Mouse (Mus musculus): ENCODE results near the gene Casp6. TPM values are rescaled to one million over a fixed set of nuclear protein-coding genes. Genes with fewer than 3 reads are reported as not detected.

Gene Casp6
- polyA plus RNA-seq, 1 experiment from 2014 or later, result 58.2 TPM

DNA sequence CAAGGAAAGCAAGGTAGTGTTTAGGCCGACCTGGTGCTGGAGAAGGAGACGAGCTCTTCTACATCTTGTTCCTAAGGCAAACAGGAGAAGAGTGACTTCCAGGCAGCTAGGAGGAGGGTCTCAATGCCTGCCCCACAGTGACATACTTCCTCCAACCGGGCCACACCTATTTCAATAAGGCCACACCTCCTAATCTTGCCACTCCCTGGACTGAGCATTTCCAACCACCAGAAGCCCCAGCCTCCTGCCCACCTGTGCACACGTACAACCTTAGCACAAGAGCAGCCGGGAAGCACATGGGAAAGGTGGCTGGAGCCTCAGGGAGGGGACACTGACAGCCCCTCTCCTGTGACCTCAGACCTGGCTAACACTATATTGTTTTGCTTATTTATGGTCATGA is 9.2 kb upstream of the Casp6 start:
- no peak overlapping the region for H3K4me3 ChIP-seq
- no peaks in the 10 kb centered on the region for H3K27me3 ChIP-seq
- no peak overlapping the region for H3K27ac ChIP-seq
- no peaks in the 10 kb centered on the region for H3K4me1 ChIP-seq
- 77% methylated on average over 5 of the region's 5 CpGs for WGBS
- H3K9ac ChIP-seq, result no peak overlapping the region
- H3K36me3 ChIP-seq, result peaks cover 11% of the 10 kb centered on the region; the same call in 1 of the 2 replicates
- H3K4me2 ChIP-seq, result no peak overlapping the region
- no peaks in the 10 kb centered on the region for H3K9me3 ChIP-seq
- no peak for ATAC-seq (ENCODE audit: insufficient number of reproducible peaks, low FRiP score, low TSS enrichment, low read depth)

DNA sequence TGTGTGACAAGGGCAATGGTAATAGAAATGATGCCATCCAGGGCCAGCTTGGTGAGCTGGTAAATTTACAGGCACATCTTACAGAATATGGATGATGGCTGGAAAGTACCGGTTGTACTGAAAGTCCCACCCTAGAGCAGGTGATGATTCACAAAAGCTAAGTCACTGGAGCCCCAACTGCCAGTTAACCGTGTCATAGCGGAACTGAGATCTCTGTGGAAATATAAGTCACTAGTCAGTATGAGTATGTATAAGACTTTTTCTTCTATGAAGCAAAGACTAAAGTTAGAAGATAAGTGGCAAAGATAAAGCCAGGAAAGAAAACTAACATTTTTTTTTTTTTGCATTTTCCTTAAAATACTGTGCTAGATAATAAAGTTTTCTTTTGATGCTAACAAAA is 8.1 kb upstream of the Casp6 start:
- 91% methylated on average over 3 of the region's 3 CpGs for WGBS

DNA sequence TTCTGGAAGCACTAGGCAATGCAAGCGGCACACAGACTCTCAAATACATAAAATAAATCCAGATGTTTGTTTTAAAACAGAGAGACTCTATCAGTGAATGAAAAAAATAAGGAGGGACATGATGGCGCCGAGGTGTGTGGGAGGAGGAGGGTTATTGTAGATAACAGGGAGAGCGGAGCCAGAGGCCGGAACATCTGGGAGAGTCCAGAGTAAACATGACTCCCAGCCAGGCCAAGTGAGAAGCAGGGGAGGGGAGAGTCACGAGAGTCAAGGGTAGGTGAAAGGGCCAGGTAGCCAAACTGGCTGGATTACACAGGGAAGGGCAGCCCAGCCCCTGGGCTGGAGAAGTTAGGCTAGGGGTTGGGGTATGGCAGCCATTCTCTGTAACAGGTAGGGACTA is 4.6 kb upstream of the Casp6 start:
- Histone ChIP-seq H3K9ac (no peak overlapping the region), H3K9me3 (no peaks in the 10 kb centered on the region), H3K4me1 (0 out of 2 replicates have a peak, but pooled peaks cover 2% of the 10 kb centered on the region), H3K36me3 (0 out of 2 replicates have a peak, but pooled peaks cover 4% of the 10 kb centered on the region), H3K4me3 (no peak overlapping the region), H3K4me2 (no peak overlapping the region), H3K27me3 (no peaks in the 10 kb centered on the region), H3K27ac (no peak overlapping the region)
- no peak for ATAC-seq (ENCODE audit: insufficient number of reproducible peaks, low FRiP score, low TSS enrichment, low read depth)
- 59% methylated on average over 6 of the region's 6 CpGs for WGBS

More for the DNA sequence above, 8.1 kb upstream of the Casp6 start:
- H3K27ac ChIP-seq, result no peak overlapping the region
- no peak overlapping the region for H3K4me3 ChIP-seq
- H3K27me3 ChIP-seq, result no peaks in the 10 kb centered on the region
- no peaks in the 10 kb centered on the region for H3K4me1 ChIP-seq
- H3K9me3 ChIP-seq, result no peaks in the 10 kb centered on the region
- no peak overlapping the region for H3K4me2 ChIP-seq
- H3K36me3 ChIP-seq, result peaks cover 11% of the 10 kb centered on the region; the same call in 1 of the 2 replicates
- H3K9ac ChIP-seq, result no peak overlapping the region
- ATAC-seq (ENCODE audit: insufficient number of reproducible peaks, low FRiP score, low TSS enrichment, low read depth), result no peak

DNA sequence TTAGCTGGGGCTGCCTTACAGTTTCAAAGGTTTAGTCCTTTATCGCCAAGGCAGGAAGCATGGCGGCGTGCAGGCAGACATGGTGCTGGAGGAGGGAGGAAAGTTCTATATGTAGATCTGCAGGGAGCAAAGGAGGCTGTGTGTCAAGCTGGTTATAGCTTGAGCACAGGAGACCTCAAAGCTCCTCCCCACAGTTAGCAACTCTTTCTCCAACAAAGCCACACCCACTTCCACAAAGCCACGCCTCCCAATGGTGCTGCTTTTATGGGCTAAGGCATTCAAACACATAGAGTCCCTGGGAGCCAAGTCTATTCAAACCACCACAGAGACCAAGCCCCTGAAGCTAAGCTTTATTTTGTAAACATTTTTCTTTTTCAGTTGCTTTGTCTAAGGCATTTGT is 2.3 kb upstream of the Casp6 start:
- Histone ChIP-seq H3K27me3 (no peaks in the 10 kb centered on the region), H3K36me3 (no peaks in the 10 kb centered on the region), H3K27ac (no peak overlapping the region), H3K4me1 (peaks cover 15% of the 10 kb centered on the region), H3K4me3 (no peak overlapping the region), H3K4me2 (no peak overlapping the region), H3K9ac (no peak overlapping the region), H3K9me3 (no peaks in the 10 kb centered on the region)
- WGBS, result 61% methylated on average over 4 of the region's 4 CpGs
- no peak for ATAC-seq (ENCODE audit: insufficient number of reproducible peaks, low FRiP score, low TSS enrichment, low read depth)

DNA sequence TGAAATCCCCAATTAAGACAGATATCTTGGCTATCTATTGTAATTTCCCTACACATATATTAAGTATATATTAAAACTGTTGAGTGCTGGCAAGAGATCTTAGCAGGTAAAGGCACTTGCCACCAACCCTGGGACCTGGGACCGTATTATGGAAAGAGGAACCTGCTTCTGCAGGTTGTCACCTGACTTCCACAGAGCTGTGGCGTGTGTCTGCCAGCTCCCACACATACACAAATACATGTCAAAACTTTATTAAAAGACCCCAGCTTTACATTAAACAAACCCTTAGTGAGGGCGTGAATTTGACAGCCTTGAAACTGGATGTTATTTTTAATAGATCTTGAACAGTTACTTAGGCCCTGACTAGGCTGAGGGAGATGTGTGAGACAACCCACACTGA is 2.1 kb downstream of the Casp6 start:
- Histone ChIP-seq H3K27ac (no peak overlapping the region), H3K9me3 (no peaks in the 10 kb centered on the region), H3K4me3 (no peak overlapping the region), H3K4me2 (no peak overlapping the region), H3K9ac (no peak overlapping the region), H3K27me3 (no peaks in the 10 kb centered on the region), H3K4me1 (peaks cover 20% of the 10 kb centered on the region), H3K36me3 (peaks cover 20% of the 10 kb centered on the region)
- no peak for ATAC-seq (ENCODE audit: insufficient number of reproducible peaks, low FRiP score, low TSS enrichment, low read depth)
- 85% methylated on average over 3 of the region's 3 CpGs for WGBS

DNA sequence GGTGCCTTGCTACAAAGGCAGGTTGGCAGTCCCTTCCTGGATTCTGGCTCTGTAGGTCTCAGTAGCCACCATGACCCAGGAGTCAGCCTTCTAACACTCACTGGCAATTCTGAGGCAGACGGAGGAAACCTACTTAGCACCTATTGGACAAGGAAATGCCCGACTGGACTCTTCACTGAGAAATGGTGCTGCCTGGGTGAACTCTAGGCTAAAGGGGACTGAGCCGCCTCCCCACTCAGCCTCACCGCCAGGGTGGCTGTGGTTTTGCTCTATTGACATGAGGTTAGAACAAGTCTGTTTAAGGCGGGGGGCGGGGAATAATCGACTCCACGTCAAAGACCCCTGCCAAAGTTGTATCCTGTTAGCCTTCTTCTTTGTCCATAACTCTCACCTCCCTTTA is 2.6 kb downstream of the Casp6 start:
- ATAC-seq (ENCODE audit: insufficient number of reproducible peaks, low FRiP score, low TSS enrichment, low read depth), result no peak
- Histone ChIP-seq H3K4me1 (peaks cover 20% of the 10 kb centered on the region), H3K27me3 (no peaks in the 10 kb centered on the region), H3K36me3 (peaks cover 25% of the 10 kb centered on the region), H3K9me3 (no peaks in the 10 kb centered on the region), H3K4me3 (no peak overlapping the region), H3K4me2 (no peak overlapping the region), H3K27ac (no peak overlapping the region), H3K9ac (no peak overlapping the region)
- 84% methylated on average over 8 of the region's 8 CpGs for WGBS

DNA sequence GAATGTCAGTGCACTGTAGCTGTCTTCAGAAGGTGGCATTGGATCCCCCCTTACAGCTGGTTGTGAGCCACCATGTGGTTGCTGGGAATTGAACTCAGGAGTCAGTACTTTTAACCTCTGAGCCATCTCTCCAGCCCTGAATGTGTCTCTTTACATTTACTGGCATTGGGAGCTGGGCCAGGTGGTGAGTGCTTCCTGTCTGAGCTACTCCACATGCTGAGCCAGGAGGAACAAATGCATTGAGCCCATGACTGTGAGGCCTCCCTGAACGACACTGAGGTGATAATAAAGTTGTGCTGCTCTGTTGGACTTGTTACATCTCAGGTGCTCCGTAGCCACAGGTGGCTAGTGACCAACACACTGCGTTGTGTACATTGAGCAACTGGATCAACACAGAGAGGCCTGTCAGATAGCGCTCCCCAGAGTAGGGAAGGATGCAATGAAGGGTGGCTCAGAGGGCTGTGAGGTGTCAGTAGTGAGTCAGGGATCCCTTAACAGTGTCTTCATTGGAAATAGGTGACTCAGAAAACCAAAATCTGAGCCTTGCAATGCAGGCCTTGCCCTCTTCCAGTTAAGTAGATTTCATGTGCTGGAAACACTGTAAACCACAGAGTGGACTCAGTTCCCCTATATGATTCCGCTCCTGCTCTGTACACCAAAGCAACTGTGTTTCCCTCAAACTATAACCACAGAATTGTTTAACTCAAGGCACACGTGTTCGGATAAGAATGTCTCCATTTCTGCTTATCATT is 3.3 kb downstream of the Casp6 start:
- H3K4me3 ChIP-seq, result no peak overlapping the region
- WGBS, result 84% methylated on average over 7 of the region's 7 CpGs
- no peak for ATAC-seq (ENCODE audit: insufficient number of reproducible peaks, low FRiP score, low TSS enrichment, low read depth)

DNA sequence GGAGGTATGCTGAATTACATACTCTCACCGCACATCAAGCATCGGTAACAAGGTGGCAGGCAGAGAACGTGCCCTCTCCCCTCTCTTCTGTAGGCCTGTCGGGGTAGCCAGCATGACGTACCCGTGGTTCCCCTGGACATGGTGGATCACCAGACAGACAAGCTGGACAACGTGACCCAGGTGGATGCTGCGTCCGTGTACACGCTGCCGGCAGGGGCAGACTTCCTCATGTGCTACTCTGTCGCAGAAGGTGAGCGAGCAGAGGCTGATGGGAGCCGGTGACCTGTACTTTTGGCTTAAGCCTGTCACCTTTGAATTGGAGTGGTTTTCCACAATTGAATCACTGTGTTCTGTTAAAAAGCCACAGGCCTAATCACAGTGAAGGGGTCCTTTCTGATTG is 10.8 kb downstream of the Casp6 start:
- no peaks in the 10 kb centered on the region for H3K4me1 ChIP-seq
- H3K36me3 ChIP-seq, result peaks cover 62% of the 10 kb centered on the region
- ATAC-seq (ENCODE audit: insufficient number of reproducible peaks, low FRiP score, low TSS enrichment, low read depth), result no peak
- no peaks in the 10 kb centered on the region for H3K27me3 ChIP-seq
- WGBS, result 93% methylated on average over 14 of the region's 14 CpGs
- no peaks in the 10 kb centered on the region for H3K9me3 ChIP-seq
- no peak overlapping the region for H3K9ac ChIP-seq
- H3K4me2 ChIP-seq, result no peak overlapping the region
- H3K27ac ChIP-seq, result no peak overlapping the region
- no peak overlapping the region for H3K4me3 ChIP-seq

More for the DNA sequence above, 3.3 kb downstream of the Casp6 start:
- H3K9ac ChIP-seq, result no peak overlapping the region
- peaks cover 32% of the 10 kb centered on the region for H3K36me3 ChIP-seq
- H3K27me3 ChIP-seq, result no peaks in the 10 kb centered on the region
- H3K27ac ChIP-seq, result no peak overlapping the region
- no peaks in the 10 kb centered on the region for H3K9me3 ChIP-seq
- H3K4me1 ChIP-seq, result peaks cover 20% of the 10 kb centered on the region
- H3K4me2 ChIP-seq, result no peak overlapping the region

DNA sequence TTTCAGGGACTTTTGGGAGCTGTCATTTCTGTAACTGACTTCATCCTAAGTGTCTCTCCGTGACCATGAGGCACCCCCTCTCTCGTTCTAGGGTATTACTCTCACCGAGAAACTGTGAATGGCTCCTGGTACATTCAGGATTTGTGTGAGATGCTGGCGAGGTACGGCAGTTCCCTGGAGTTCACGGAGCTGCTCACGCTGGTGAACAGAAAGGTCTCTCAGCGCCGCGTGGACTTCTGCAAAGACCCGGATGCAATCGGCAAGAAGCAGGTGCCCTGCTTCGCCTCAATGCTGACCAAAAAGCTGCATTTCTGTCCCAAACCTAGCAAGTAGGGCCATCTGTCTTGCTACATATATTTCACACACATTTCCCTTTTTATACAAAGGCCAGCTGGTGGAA is 12.0 kb downstream of the Casp6 start:
- Histone ChIP-seq H3K4me2 (no peak overlapping the region), H3K9ac (no peak overlapping the region), H3K4me1 (no peaks in the 10 kb centered on the region), H3K27ac (no peak overlapping the region), H3K27me3 (no peaks in the 10 kb centered on the region), H3K36me3 (peaks cover 57% of the 10 kb centered on the region), H3K4me3 (no peak overlapping the region), H3K9me3 (no peaks in the 10 kb centered on the region)
- 94% methylated on average over 13 of the region's 13 CpGs for WGBS
- no peak for ATAC-seq (ENCODE audit: insufficient number of reproducible peaks, low FRiP score, low TSS enrichment, low read depth)

DNA sequence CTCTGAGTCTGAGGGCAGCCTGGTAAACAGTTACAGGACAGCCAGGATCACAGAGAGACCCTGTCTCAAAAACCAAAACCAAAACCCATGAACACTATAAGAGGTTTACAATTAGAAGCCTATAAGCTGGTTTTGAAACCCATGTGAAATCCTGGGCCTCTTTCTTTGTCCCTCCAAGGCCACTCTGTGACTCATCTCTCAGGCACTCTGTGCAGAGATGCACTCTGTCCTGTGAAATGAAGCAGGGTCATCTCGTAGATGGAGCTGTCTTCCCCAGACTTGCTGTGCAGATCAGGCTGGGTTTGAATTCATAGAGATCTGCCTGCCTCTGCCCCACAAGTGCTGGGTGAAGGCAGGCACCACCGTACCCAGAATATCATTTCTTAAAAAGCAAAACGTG is 16.2 kb downstream of the Casp6 start:
- peaks cover 20% of the 10 kb centered on the region for H3K36me3 ChIP-seq
- no peaks in the 10 kb centered on the region for H3K4me1 ChIP-seq
- H3K27ac ChIP-seq, result no peak overlapping the region
- no peaks in the 10 kb centered on the region for H3K27me3 ChIP-seq
- no peaks in the 10 kb centered on the region for H3K9me3 ChIP-seq
- no peak overlapping the region for H3K4me3 ChIP-seq
- ATAC-seq (ENCODE audit: insufficient number of reproducible peaks, low FRiP score, low TSS enrichment, low read depth), result no peak
- H3K9ac ChIP-seq, result no peak overlapping the region
- no peak overlapping the region for H3K4me2 ChIP-seq
- WGBS, result 82% methylated on average over 3 of the region's 3 CpGs

DNA sequence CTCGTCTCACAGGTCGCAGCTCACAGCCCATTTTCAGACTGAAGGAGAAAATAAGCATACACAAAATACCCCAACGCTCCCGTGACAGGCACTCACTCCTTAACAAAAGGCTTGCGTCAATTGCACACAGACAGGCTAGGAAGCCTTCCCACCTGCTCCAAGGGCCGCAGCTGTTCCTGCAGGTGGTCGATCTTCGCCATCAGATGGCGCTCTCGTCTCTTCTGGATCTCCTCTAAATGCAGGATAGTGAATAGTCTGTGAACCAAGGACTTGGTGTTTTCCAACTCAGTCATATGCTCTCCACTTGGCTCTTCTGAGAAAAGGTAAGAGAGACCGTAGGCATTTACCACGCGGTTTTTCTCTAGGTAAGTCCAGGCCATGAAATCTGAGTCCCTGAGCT is 17.2 kb downstream of the Casp6 start:
- no peak overlapping the region for H3K4me2 ChIP-seq
- 18% methylated on average over 13 of the region's 13 CpGs for WGBS
- no peaks in the 10 kb centered on the region for H3K4me1 ChIP-seq
- no peak overlapping the region for H3K4me3 ChIP-seq
- ATAC-seq (ENCODE audit: insufficient number of reproducible peaks, low FRiP score, low TSS enrichment, low read depth), result no peak
- H3K36me3 ChIP-seq, result peaks cover 11% of the 10 kb centered on the region
- no peak overlapping the region for H3K27ac ChIP-seq
- H3K9me3 ChIP-seq, result no peaks in the 10 kb centered on the region
- H3K9ac ChIP-seq, result no peak overlapping the region
- H3K27me3 ChIP-seq, result no peaks in the 10 kb centered on the region

DNA sequence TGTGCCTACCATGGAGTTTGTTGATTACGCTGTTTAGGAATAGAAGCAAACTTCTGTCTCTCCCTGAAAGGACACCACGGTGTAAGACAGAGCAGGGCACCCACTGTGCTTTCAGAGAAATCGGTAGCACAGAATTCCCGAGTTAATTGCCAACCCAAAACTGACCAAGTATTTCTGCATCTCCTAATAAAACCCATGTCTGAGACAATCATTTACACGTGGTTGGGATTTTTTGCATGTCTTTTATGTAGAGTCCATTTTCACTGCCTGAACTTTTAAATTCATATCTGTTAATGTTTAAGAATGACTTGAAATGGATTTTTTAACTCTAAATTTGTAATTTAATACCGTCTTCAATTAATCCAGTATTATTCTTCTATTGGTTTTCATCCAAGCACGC is 22.4 kb downstream of the Casp6 start:
- ATAC-seq (ENCODE audit: insufficient number of reproducible peaks, low FRiP score, low TSS enrichment, low read depth), result no peak
- Histone ChIP-seq H3K4me3 (no peak overlapping the region), H3K4me2 (no peak overlapping the region), H3K4me1 (no peaks in the 10 kb centered on the region), H3K36me3 (no peaks in the 10 kb centered on the region), H3K9me3 (no peaks in the 10 kb centered on the region), H3K27ac (no peak overlapping the region), H3K27me3 (no peaks in the 10 kb centered on the region), H3K9ac (no peak overlapping the region)
- WGBS, result 87% methylated on average over 7 of the region's 7 CpGs

DNA sequence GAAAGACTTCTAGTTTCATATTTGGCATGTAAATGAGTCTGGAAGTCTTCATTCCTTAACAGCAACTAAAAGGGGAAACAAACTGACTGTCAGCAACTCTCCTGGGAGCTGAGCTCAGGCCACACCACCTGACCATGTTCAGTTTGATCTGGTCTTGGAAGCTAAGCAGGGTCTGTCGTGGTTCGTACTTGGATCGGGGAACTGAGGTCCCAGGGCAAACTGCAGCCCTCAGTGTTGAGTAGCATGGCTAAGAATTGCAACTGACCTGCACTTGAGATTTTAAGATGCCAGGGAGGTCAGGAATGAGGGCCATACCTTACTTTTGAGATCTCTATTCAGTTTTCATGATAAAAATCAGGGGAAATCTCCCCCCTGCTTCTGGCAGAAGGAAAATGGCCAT is 24.6 kb downstream of the Casp6 start:
- Histone ChIP-seq H3K27ac (no peak overlapping the region), H3K9ac (no peak overlapping the region), H3K4me2 (no peak overlapping the region), H3K9me3 (no peaks in the 10 kb centered on the region), H3K4me3 (no peak overlapping the region), H3K36me3 (no peaks in the 10 kb centered on the region), H3K27me3 (no peaks in the 10 kb centered on the region), H3K4me1 (no peaks in the 10 kb centered on the region)
- ATAC-seq (ENCODE audit: insufficient number of reproducible peaks, low FRiP score, low TSS enrichment, low read depth), result no peak
- WGBS, result 83% methylated on average over 3 of the region's 3 CpGs
